Mouse (Mus musculus) Patski (cell line): Measurements from ENCODE around the gene Cmss1. TPM values are rescaled to one million over a fixed set of nuclear protein-coding genes. Genes with fewer than 3 reads are reported as not detected.

ENCODE experiments used
- ATAC-seq: fragments of 100-300 bp; one replicate; pipeline ENCODE4 v1.8.0; 2021
- CTCF ChIA-PET: fragments of 350-600 bp; sonication (Branson Sonifier 250); formaldehyde crosslinking; loops from one replicate; lab custom pipeline; 2022; ENCODE audit warnings: inconsistent platforms; lab: Charles Lee
- POLR2A ChIA-PET: fragments of 350-600 bp; sonication (Branson Sonifier 250); formaldehyde crosslinking; loops from one replicate; lab custom pipeline; 2022; ENCODE audit warnings: antibody characterized with exemption, inconsistent platforms; lab: Charles Lee
- DNase-seq: peaks from one replicate; pipeline ENCODE4 v3.0.0-alpha.2; 2011; ENCODE audit warnings: low read depth, low spot score
- H3K27me3 ChIP-seq: fragments of 371-371 bp; one replicate; pipeline ENCODE4 v1.5.1; 2021
- CTCF ChIP-seq: fragments of 100-300 bp; IDR thresholded peaks from one replicate; pipeline ENCODE4 v1.5.1; 2021
- in situ Hi-C: fragments of 300-500 bp; cut with MboI; formaldehyde crosslinking; loops from 3 replicates; pipeline ENCODE4 v1.11.1; 2018; ENCODE audit warnings: low pct_unique_long_range_greater_than_20kb, mixed read lengths
- polyA plus RNA-seq: library from polyadenylated mRNA; unstranded; gene quantifications from one replicate; pipeline ENCODE4 v1.2.3, GENCODE M21; 2021

Gene Cmss1
- polyA plus RNA-seq, 1 experiment from 2014 or later = 13.8 TPM

- no peak for ATAC-seq
- ChIA-PET CTCF (interaction anchor here (0.9 to 1.4 kb wide), 3 partner anchors 8 to 13 kb away, joined by 3 to 5 read pairs (median 3); no protein-coding TSS in a partner anchor), POLR2A (interaction anchor here (1.2 kb wide), 1 partner anchor 9 kb away, joined by 3 read pairs; no protein-coding TSS in a partner anchor)
- in situ Hi-C loops = loop anchor here (25.0 kb wide), 1 partner anchor 150 kb away; no protein-coding TSS in a partner anchor
- H3K27me3 ChIP-seq = no peaks in the 10 kb centered on the region
- no peak for DNase-seq
- no peak for TF ChIP-seq CTCF
Observed at GRCm38 (mm10) chr16:57412766-57413165, 193.9 kb downstream of the Cmss1 start.

- CTCF ChIA-PET = interaction anchor here (0.8 to 1.7 kb wide), 4 partner anchors 14 to 161 kb away, joined by 3 to 7 read pairs (median 3); no protein-coding TSS in a partner anchor
- ATAC-seq = no peak
- TF ChIP-seq CTCF = no peak
- DNase-seq = no peak
- in situ Hi-C loops = loop anchor here (25.0 kb wide), 1 partner anchor 158 kb away; no protein-coding TSS in a partner anchor
- no peaks in the 10 kb centered on the region for H3K27me3 ChIP-seq
- POLR2A ChIA-PET = interaction anchor here (1.0 kb wide), 1 partner anchor 150 kb away, joined by 4 read pairs; no protein-coding TSS in a partner anchor
Observed at GRCm38 (mm10) chr16:57403825-57404224, 202.8 kb downstream of the Cmss1 start.

- DNase-seq (no peak), ATAC-seq (no peak)
- in situ Hi-C loops = loop anchor here (25.0 kb wide), 1 partner anchor 159 kb away; no protein-coding TSS in a partner anchor
- ChIA-PET CTCF (interaction anchor here (1.0 to 8.2 kb wide), 6 partner anchors 15 to 190 kb away, joined by 3 to 82 read pairs (median 4); no protein-coding TSS in a partner anchor), POLR2A (interaction anchor here (0.9 to 1.0 kb wide), 2 partner anchors 18 to 150 kb away, joined by 4 to 6 read pairs; no protein-coding TSS in a partner anchor)
- no peaks in the 10 kb centered on the region for H3K27me3 ChIP-seq
- no peak for TF ChIP-seq CTCF
Observed at GRCm38 (mm10) chr16:57402910-57403309, 203.8 kb downstream of the Cmss1 start.

GRCm38 (mm10) chr16:57401702-57402101 lies 205.0 kb downstream of the Cmss1 start:
- DNase-seq = no peak
- in situ Hi-C loops = loop anchor here (25.0 kb wide), 1 partner anchor 161 kb away; no protein-coding TSS in a partner anchor
- no peak for ATAC-seq
- no peaks in the 10 kb centered on the region for H3K27me3 ChIP-seq
- TF ChIP-seq CTCF = no peak
- ChIA-PET CTCF (interaction anchor here (1.3 to 8.2 kb wide), 3 partner anchors 148 to 192 kb away, joined by 3 to 82 read pairs (median 5); no protein-coding TSS in a partner anchor), POLR2A (interaction anchor here (0.9 kb wide), 1 partner anchor 19 kb away, joined by 6 read pairs; no protein-coding TSS in a partner anchor)

GRCm38 (mm10) chr16:57399566-57399965 lies 207.1 kb downstream of the Cmss1 start:
- ChIA-PET POLR2A (interaction anchor here (0.7 to 1.0 kb wide), 2 partner anchors 23 to 132 kb away, joined by 3 to 5 read pairs; no protein-coding TSS in a partner anchor), CTCF (interaction anchor here (1.0 to 8.2 kb wide), 15 partner anchors 8 to 194 kb away, joined by 3 to 82 read pairs (median 5); no protein-coding TSS in a partner anchor)
- DNase-seq (no peak), ATAC-seq (no peak)
- no peaks in the 10 kb centered on the region for H3K27me3 ChIP-seq
- TF ChIP-seq CTCF = no peak
- in situ Hi-C loops = loop anchor here (5.0 kb wide), 3 partner anchors 67 to 152 kb away; no protein-coding TSS in a partner anchor

GRCm38 (mm10) chr16:57398387-57399214 lies 208.1 kb downstream of the Cmss1 start:
- TF ChIP-seq CTCF = no peak
- in situ Hi-C loops = loop anchor here (5.0 kb wide), 3 partner anchors 66 to 151 kb away; no protein-coding TSS in a partner anchor
- no peak for DNase-seq

GRCm38 (mm10) chr16:57397845-57398244 lies 208.8 kb downstream of the Cmss1 start:
- TF ChIP-seq CTCF = no peak
- ATAC-seq (no peak), DNase-seq (no peak)
- H3K27me3 ChIP-seq = no peaks in the 10 kb centered on the region
- in situ Hi-C loops = loop anchor here (5.0 kb wide), 3 partner anchors 66 to 151 kb away; no protein-coding TSS in a partner anchor
- ChIA-PET POLR2A (interaction anchor here (0.8 kb wide), 1 partner anchor 865 kb away, joined by 3 read pairs; no protein-coding TSS in a partner anchor), CTCF (interaction anchor here (0.8 to 8.2 kb wide), 10 partner anchors 10 to 196 kb away, joined by 3 to 82 read pairs (median 4); no protein-coding TSS in a partner anchor)

More at GRCm38 (mm10) chr16:57398387-57399214, 208.1 kb downstream of the Cmss1 start:
- no peak for ATAC-seq
- CTCF ChIA-PET = interaction anchor here (0.7 to 8.2 kb wide), 24 partner anchors 9 to 195 kb away, joined by 3 to 82 read pairs (median 4); no protein-coding TSS in a partner anchor
- no peaks in the 10 kb centered on the region for H3K27me3 ChIP-seq
- POLR2A ChIA-PET = interaction anchor here (0.6 to 0.7 kb wide), 2 partner anchors 17 to 133 kb away, joined by 3 to 5 read pairs; no protein-coding TSS in a partner anchor

GRCm38 (mm10) chr16:57396249-57396648 lies 210.4 kb downstream of the Cmss1 start:
- CTCF ChIA-PET = interaction anchor here (1.1 to 8.2 kb wide), 5 partner anchors 29 to 197 kb away, joined by 3 to 82 read pairs (median 6); no protein-coding TSS in a partner anchor
- H3K27me3 ChIP-seq = no peaks in the 10 kb centered on the region
- in situ Hi-C loops = loop anchor here (5.0 kb wide), 3 partner anchors 64 to 149 kb away; no protein-coding TSS in a partner anchor
- DNase-seq (no peak), ATAC-seq (no peak)
- POLR2A ChIA-PET = no interaction called here
- TF ChIP-seq CTCF = no peak

GRCm38 (mm10) chr16:57393161-57393560 lies 213.5 kb downstream of the Cmss1 start:
- ATAC-seq (no peak), DNase-seq (no peak)
- POLR2A ChIA-PET = no interaction called here
- in situ Hi-C loops = no loop called here
- TF ChIP-seq CTCF = no peak
- CTCF ChIA-PET = interaction anchor here (1.8 to 2.7 kb wide), 2 partner anchors 9 to 149 kb away, joined by 7 to 8 read pairs; no protein-coding TSS in a partner anchor
- H3K27me3 ChIP-seq = no peaks in the 10 kb centered on the region
